Mouse (Mus musculus) liver, postnatal 0 days (tissue): ENCODE measurements at regions not wholly inside any gene's neighbourhood (a gene's known extent, or its start where the extent isn't known, plus 50 kb on each side); places are given as distances from the start of the nearest gene placed in this dataset.

Experiments used
- CTCF ChIP-seq: sonication (generic); IDR thresholded peaks from 2 replicates; pipeline ENCODE4 v1.5.1; 2016; ENCODE audit warnings: antibody characterized with exemption, low read depth
- EP300 ChIP-seq: IDR thresholded peaks from 2 replicates; pipeline ENCODE4 v1.6.1; 2016; ENCODE audit warnings: antibody characterized with exemption, low read depth, mild to moderate bottlenecking

DNA sequence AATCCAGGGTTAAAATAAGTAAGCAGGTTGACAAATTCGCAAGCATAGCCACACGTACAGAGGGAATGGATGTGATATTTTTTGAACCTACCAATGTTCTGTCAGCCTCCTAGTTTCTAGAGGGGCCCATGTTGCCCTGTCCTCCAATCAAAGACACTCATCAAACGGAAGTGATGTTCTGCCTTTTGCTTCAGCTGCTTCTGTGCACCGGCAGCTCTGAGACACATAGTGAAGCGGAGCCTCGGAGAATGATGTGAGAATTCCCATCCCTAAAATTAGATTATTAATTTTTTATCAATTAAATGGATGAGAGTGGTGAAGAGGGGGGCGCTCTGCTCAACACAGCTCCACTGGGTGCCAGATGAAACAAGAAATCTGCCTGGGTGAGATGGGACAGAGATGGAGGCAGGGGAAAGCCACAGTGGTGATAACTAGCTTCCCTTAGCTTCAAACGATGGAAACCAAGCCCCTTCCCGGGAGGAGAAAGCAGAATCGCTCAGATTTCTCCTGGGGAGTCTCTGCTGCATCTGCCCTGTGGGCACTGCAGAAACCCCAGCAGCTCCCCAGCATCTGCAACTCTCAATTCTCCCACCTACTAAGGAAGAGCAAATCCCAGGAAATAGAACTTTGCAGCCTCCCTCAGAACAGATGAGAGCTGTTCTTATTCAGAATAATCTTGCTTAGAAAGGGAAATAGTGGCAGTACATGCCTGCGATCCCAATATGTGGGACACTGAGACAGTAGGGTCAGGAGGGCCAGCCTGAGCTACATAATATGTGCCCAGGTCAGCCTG is 391.7 kb upstream of the Clint1 start:
- TF ChIP-seq CTCF (no peak), EP300 (no peak)
